Mouse (Mus musculus) heart, postnatal 0 days (tissue): ENCODE data around the gene Mlxip. TPM values are rescaled to one million over a fixed set of nuclear protein-coding genes. Genes with fewer than 3 reads are reported as not detected.

Experiments
- ATAC-seq: fragments of 200-750 bp; cut with Nextera tagmentation; 2 replicates; pipeline ENCODE4 v1.8.0; 2017; ENCODE audit warnings: low read depth, moderate number of reproducible peaks, moderate library complexity; ENCODE audit not compliant: insufficient read depth
- DNase-seq: peaks from one replicate; pipeline ENCODE4 v3.0.0-alpha.2; 2016; ENCODE audit warnings: low spot score
- H3K27ac ChIP-seq: fragments of 300-500 bp; sonication (generic); 2 replicates; pipeline ENCODE4 v1.5.1; 2014; ENCODE audit warnings: low read depth, mild to moderate bottlenecking
- H3K27me3 ChIP-seq: fragments of 300-500 bp; sonication (generic); 2 replicates; pipeline ENCODE4 v1.6.1; 2014; ENCODE audit warnings: low read length, mixed read lengths; ENCODE audit not compliant: control insufficient read depth, insufficient read depth
- H3K36me3 ChIP-seq: fragments of 300-500 bp; sonication (generic); replicated peaks from 2 replicates; pipeline ENCODE4 v1.6.1; 2014; ENCODE audit warnings: low read length, mixed read lengths; ENCODE audit not compliant: control insufficient read depth, insufficient read depth
- H3K4me1 ChIP-seq: fragments of 300-500 bp; sonication (generic); 2 replicates; pipeline ENCODE4 v1.6.1; 2014; ENCODE audit warnings: antibody characterized with exemption; ENCODE audit not compliant: control insufficient read depth, insufficient read depth
- H3K4me2 ChIP-seq: fragments of 300-500 bp; sonication (generic); 2 replicates; pipeline ENCODE4 v1.6.1; 2014; ENCODE audit warnings: low read depth, mild to moderate bottlenecking, low read length, moderate library complexity
- H3K4me3 ChIP-seq: fragments of 300-500 bp; sonication (generic); 2 replicates; pipeline ENCODE4 v1.5.1; 2014; ENCODE audit warnings: low read depth, low read length
- H3K9ac ChIP-seq: fragments of 300-500 bp; sonication (generic); replicated peaks from 2 replicates; pipeline ENCODE4 v1.6.1; 2014; ENCODE audit warnings: low read depth, low read length, mixed read lengths
- H3K9me3 ChIP-seq: fragments of 300-500 bp; sonication (generic); replicated peaks from 2 replicates; pipeline ENCODE4 v1.6.1; 2016; ENCODE audit warnings: low read length; ENCODE audit not compliant: control insufficient read depth
- CTCF ChIP-seq: IDR thresholded peaks from 2 replicates; pipeline ENCODE4 v1.5.1; 2016; ENCODE audit warnings: antibody characterized with exemption, control low read depth, low read depth
- EP300 ChIP-seq: IDR thresholded peaks from 2 replicates; pipeline ENCODE4 v1.6.1; 2016; ENCODE audit warnings: antibody characterized with exemption, low read depth
- WGBS: fragments of 180-500 bp; shearing (Covaris S2); extraction: QIAGEN DNeasy Blood & Tissue Kit; methylation state at CpG from one replicate; pipeline ENCODE4 v1.1.7; 2014; 5-methylcytosine and 5-hydroxymethylcytosine counted together
- polyA plus RNA-seq: library from polyadenylated mRNA; unstranded; fragments of >200 nt; fragmentation: Nextera tagmentation; extraction: Ambion mirVana; gene quantifications from 2 replicates; pipeline ENCODE4 v1.2.1, GENCODE M21; 2015
- total RNA-seq: library from RNA; depleted of rRNA; stranded (reverse); fragments of >200 nt; gene quantifications from 2 replicates; pipeline ENCODE4 v1.2.3, GENCODE M21; 2014; ENCODE audit warnings: low replicate concordance

Gene Mlxip
- total and polyA plus RNA-seq, 2 experiments from 2014 or later = 7.3 to 13.4 TPM

GRCm38 (mm10) chr5:123388452-123388851 is 6.1 kb upstream of the Mlxip start:
- ATAC-seq = no peak
- Histone ChIP-seq H3K27ac (no peak overlapping the region), H3K4me3 (no peak overlapping the region), H3K4me1 (peaks cover 9% of the 10 kb centered on the region), H3K36me3 (no peaks in the 10 kb centered on the region), H3K27me3 (no peaks in the 10 kb centered on the region), H3K4me2 (no peak overlapping the region), H3K9ac (no peak overlapping the region), H3K9me3 (peaks cover 3% of the 10 kb centered on the region; the same call in 1 of the 2 replicates)
- TF ChIP-seq CTCF (no peak), EP300 (no peak)
- no peak for DNase-seq
- WGBS = 26% methylated on average over 3 of the region's 3 CpGs

GRCm38 (mm10) chr5:123390536-123391441 is 3.8 kb upstream of the Mlxip start:
- peak overlapping the region; percentile 27 for H3K4me3 ChIP-seq
- ATAC-seq = no peak
- H3K4me2 ChIP-seq = peak overlapping the region; percentile 58
- peaks cover 18% of the 10 kb centered on the region for H3K4me1 ChIP-seq
- 11% methylated on average over 16 of the region's 17 CpGs for WGBS
- no peaks in the 10 kb centered on the region for H3K36me3 ChIP-seq
- H3K9me3 ChIP-seq = no peaks in the 10 kb centered on the region
- no peak overlapping the region for H3K27ac ChIP-seq
- no peak for DNase-seq
- TF ChIP-seq CTCF (no peak), EP300 (no peak)
- no peak overlapping the region for H3K9ac ChIP-seq
- H3K27me3 ChIP-seq = no peaks in the 10 kb centered on the region

- Histone ChIP-seq H3K9ac (no peak overlapping the region), H3K9me3 (no peaks in the 10 kb centered on the region), H3K27me3 (no peaks in the 10 kb centered on the region), H3K36me3 (no peaks in the 10 kb centered on the region), H3K4me2 (peak overlapping the region; percentile 58), H3K4me1 (peaks cover 24% of the 10 kb centered on the region), H3K4me3 (peak overlapping the region; percentile 27), H3K27ac (no peak overlapping the region)
- DNase-seq (peak; percentile 52), ATAC-seq (no peak)
- TF ChIP-seq CTCF = no peak
- 10% methylated on average over 5 of the region's 5 CpGs for WGBS
These were observed 3.2 kb upstream of the Mlxip start for GRCm38 (mm10) chr5:123391442-123391809.

- peaks cover 32% of the 10 kb centered on the region for H3K4me1 ChIP-seq
These were observed 754 bp upstream of the Mlxip start for GRCm38 (mm10) chr5:123393786-123394302.

GRCm38 (mm10) chr5:123394957-123395881 is 621 bp downstream of the Mlxip start:
- Histone ChIP-seq H3K4me3 (peak overlapping the region; percentile 93), H3K36me3 (0 out of 2 replicates have a peak, but pooled peaks cover 4% of the 10 kb centered on the region), H3K27me3 (no peaks in the 10 kb centered on the region), H3K9me3 (no peaks in the 10 kb centered on the region), H3K27ac (peak overlapping the region; percentile 95), H3K4me2 (peak overlapping the region; percentile 93), H3K4me1 (peaks cover 32% of the 10 kb centered on the region), H3K9ac (peak overlapping the region; percentile 91)
- TF ChIP-seq EP300 (no peak), CTCF (no peak)
- ATAC-seq = peak; percentile 7; the same call in 1 of the 2 replicates
- WGBS = under 1% methylated on average over 65 of the region's 65 CpGs
- DNase-seq = no peak

More at GRCm38 (mm10) chr5:123393786-123394302, 754 bp upstream of the Mlxip start:
- Histone ChIP-seq H3K36me3 (0 out of 2 replicates have a peak, but pooled peaks cover 4% of the 10 kb centered on the region), H3K9ac (peak overlapping the region; percentile 91; the same call in 1 of the 2 replicates), H3K4me2 (peak overlapping the region; percentile 93), H3K9me3 (no peaks in the 10 kb centered on the region), H3K27ac (peak overlapping the region; percentile 95), H3K4me3 (peak overlapping the region; percentile 93), H3K27me3 (no peaks in the 10 kb centered on the region)
- DNase-seq (peak; percentile 67), ATAC-seq (no peak)
- TF ChIP-seq CTCF (no peak), EP300 (no peak)
- 6% methylated on average over 5 of the region's 5 CpGs for WGBS
